Mouse (Mus musculus): ENCODE results near the gene Mark3. TPM values are rescaled to one million over a fixed set of nuclear protein-coding genes. Genes with fewer than 3 reads are reported as not detected.

The Mark3 gene
- polyA plus RNA-seq, 1 experiment, result 42.1 TPM

GRCm38 (mm10) chr12:111574887-111575838 is 840 bp downstream of the Mark3 start:
- TF ChIP-seq POLR2AphosphoS2 (IDR thresholded peaks at IDR 0.05; ENCODE audit: insufficient read length, low read depth), result peak; percentile 31
- no peak for TF ChIP-seq MYOD1 (IDR thresholded peaks at IDR 0.05; ENCODE audit: control insufficient read depth in 1 of 3, insufficient read length in 2 of 3, low read depth in 2 of 3)
- no peak for TF ChIP-seq TCF12 (IDR thresholded peaks at IDR 0.05; ENCODE audit: insufficient read depth, poor library complexity, severe bottlenecking)
- no peak for TF ChIP-seq USF1 (IDR thresholded peaks at IDR 0.05; ENCODE audit: low read depth)
- no peak for TF ChIP-seq E2F4 (IDR thresholded peaks at IDR 0.05; ENCODE audit: insufficient read depth)
- TF ChIP-seq POLR2A (IDR thresholded peaks at IDR 0.05; ENCODE audit: insufficient read length, low read depth), result peak; percentile 44
- no peak for TF ChIP-seq CEBPB (IDR thresholded peaks at IDR 0.05; ENCODE audit: insufficient read depth, poor library complexity, severe bottlenecking)
- TF ChIP-seq MYOG (IDR thresholded peaks at IDR 0.05; ENCODE audit: control insufficient read depth in 1 of 3, insufficient read depth in 1 of 3, insufficient read length in 2 of 3, low read depth in 2 of 3), result peak in 2 of 3 experiments; percentile 11 to 27
- TF ChIP-seq TCF3 (IDR thresholded peaks at IDR 0.05; ENCODE audit: insufficient read length, low read depth), result no peak
- no peak for TF ChIP-seq SRF (IDR thresholded peaks at IDR 0.05; ENCODE audit: control insufficient read depth, insufficient read length, low read depth)
- TF ChIP-seq REST (IDR thresholded peaks at IDR 0.05; ENCODE audit: insufficient read depth, insufficient read length), result no peak
- no peak for TF ChIP-seq MAX (IDR thresholded peaks at IDR 0.05; ENCODE audit: low read depth)
- no peaks in the 10 kb centered on the region for H3K36me3 ChIP-seq (ENCODE audit: control insufficient read depth, insufficient read depth)

GRCm38 (mm10) chr12:111583058-111583457 is 8.7 kb downstream of the Mark3 start:
- Histone ChIP-seq H3K36me3 (ENCODE audit: control insufficient read depth, insufficient read depth) (no peaks in the 10 kb centered on the region), H3K4me2 (ENCODE audit: low read depth) (no peak overlapping the region), H3K27me3 (ENCODE audit: control insufficient read depth, insufficient read depth, insufficient read length) (no peaks in the 10 kb centered on the region), H3K4me3 (no peak overlapping the region), H3K79me2 (ENCODE audit: control insufficient read depth, insufficient read depth) (peaks cover 96% of the 10 kb centered on the region), H3ac (ENCODE audit: control insufficient read depth, insufficient read length) (no peak overlapping the region)
- TF ChIP-seq MAX (IDR thresholded peaks at IDR 0.05; ENCODE audit: low read depth), result no peak

More at GRCm38 (mm10) chr12:111574887-111575838, 840 bp downstream of the Mark3 start:
- Histone ChIP-seq H3K4me2 (ENCODE audit: low read depth) (peak overlapping the region; percentile 96), H3K27me3 (ENCODE audit: control insufficient read depth, insufficient read depth, insufficient read length) (no peaks in the 10 kb centered on the region), H3K79me2 (ENCODE audit: control insufficient read depth, insufficient read depth) (peaks cover 53% of the 10 kb centered on the region), H3ac (ENCODE audit: control insufficient read depth, insufficient read length) (peak overlapping the region; percentile 93), H3K4me3 (peak overlapping the region; percentile 81)

- Histone ChIP-seq H3K36me3 (ENCODE audit: control insufficient read depth, insufficient read depth) (no peaks in the 10 kb centered on the region), H3K79me2 (ENCODE audit: control insufficient read depth, insufficient read depth) (peaks cover 96% of the 10 kb centered on the region), H3ac (ENCODE audit: control insufficient read depth, insufficient read length) (no peak overlapping the region), H3K4me2 (ENCODE audit: low read depth) (no peak overlapping the region), H3K4me3 (no peak overlapping the region), H3K27me3 (ENCODE audit: control insufficient read depth, insufficient read depth, insufficient read length) (no peaks in the 10 kb centered on the region)
- TF ChIP-seq POLR2A (IDR thresholded peaks at IDR 0.05; ENCODE audit: insufficient read length, low read depth) (no peak), MAX (IDR thresholded peaks at IDR 0.05; ENCODE audit: low read depth) (no peak), POLR2AphosphoS2 (IDR thresholded peaks at IDR 0.05; ENCODE audit: insufficient read length, low read depth) (no peak), MYOG (IDR thresholded peaks at IDR 0.05; ENCODE audit: control insufficient read depth in 1 of 3, insufficient read depth in 1 of 3, insufficient read length in 2 of 3, low read depth in 2 of 3) (no peak), SRF (IDR thresholded peaks at IDR 0.05; ENCODE audit: control insufficient read depth, insufficient read length, low read depth) (no peak), MYOD1 (IDR thresholded peaks at IDR 0.05; ENCODE audit: control insufficient read depth in 1 of 3, insufficient read length in 2 of 3, low read depth in 2 of 3) (no peak), USF1 (IDR thresholded peaks at IDR 0.05; ENCODE audit: low read depth) (no peak), CEBPB (IDR thresholded peaks at IDR 0.05; ENCODE audit: insufficient read depth, poor library complexity, severe bottlenecking) (no peak), TCF3 (IDR thresholded peaks at IDR 0.05; ENCODE audit: insufficient read length, low read depth) (no peak), TCF12 (IDR thresholded peaks at IDR 0.05; ENCODE audit: insufficient read depth, poor library complexity, severe bottlenecking) (no peak), E2F4 (IDR thresholded peaks at IDR 0.05; ENCODE audit: insufficient read depth) (no peak)
Observed at GRCm38 (mm10) chr12:111584401-111584800, 10.1 kb downstream of the Mark3 start.

- TF ChIP-seq TCF12 (IDR thresholded peaks at IDR 0.05; ENCODE audit: insufficient read depth, poor library complexity, severe bottlenecking), result no peak
- no peak for TF ChIP-seq E2F4 (IDR thresholded peaks at IDR 0.05; ENCODE audit: insufficient read depth)
- TF ChIP-seq REST (IDR thresholded peaks at IDR 0.05; ENCODE audit: insufficient read depth, insufficient read length), result no peak
- TF ChIP-seq MAX (IDR thresholded peaks at IDR 0.05; ENCODE audit: low read depth), result no peak
- no peak for TF ChIP-seq POLR2A (IDR thresholded peaks at IDR 0.05; ENCODE audit: insufficient read length, low read depth)
- TF ChIP-seq MYOG (IDR thresholded peaks at IDR 0.05; ENCODE audit: control insufficient read depth in 1 of 3, insufficient read depth in 1 of 3, insufficient read length in 2 of 3, low read depth in 2 of 3), result no peak
- TF ChIP-seq MYOD1 (IDR thresholded peaks at IDR 0.05; ENCODE audit: control insufficient read depth in 1 of 3, insufficient read length in 2 of 3, low read depth in 2 of 3), result no peak
- no peak for TF ChIP-seq POLR2AphosphoS2 (IDR thresholded peaks at IDR 0.05; ENCODE audit: insufficient read length, low read depth)
- no peak for TF ChIP-seq USF1 (IDR thresholded peaks at IDR 0.05; ENCODE audit: low read depth)
- no peak for TF ChIP-seq CEBPB (IDR thresholded peaks at IDR 0.05; ENCODE audit: insufficient read depth, poor library complexity, severe bottlenecking)
- TF ChIP-seq SRF (IDR thresholded peaks at IDR 0.05; ENCODE audit: control insufficient read depth, insufficient read length, low read depth), result no peak
- H3K4me2 ChIP-seq (ENCODE audit: low read depth), result no peak overlapping the region
- no peaks in the 10 kb centered on the region for H3K36me3 ChIP-seq (ENCODE audit: control insufficient read depth, insufficient read depth)
- no peak overlapping the region for H3ac ChIP-seq (ENCODE audit: control insufficient read depth, insufficient read length)
- H3K4me3 ChIP-seq, result no peak overlapping the region
- no peaks in the 10 kb centered on the region for H3K27me3 ChIP-seq (ENCODE audit: control insufficient read depth, insufficient read depth, insufficient read length)
- H3K79me2 ChIP-seq (ENCODE audit: control insufficient read depth, insufficient read depth), result peaks cover 96% of the 10 kb centered on the region
Observed at GRCm38 (mm10) chr12:111587252-111587651, 12.9 kb downstream of the Mark3 start.

Data from myocyte (in vitro differentiated cells).